Mouse (Mus musculus): ENCODE measurements around the gene Arnt.
"Not testable (repeated sequence)": the region's sequence is repeated elsewhere in the genome, so short reads cannot be mapped to it uniquely, and the experiment has no call there.

Arnt gene

GRCm38 (mm10) chr3:95529814-95530213, 95.6 kb downstream of the Arnt start:
- no peak for DNase-seq (ENCODE audit: low spot score)

GRCm38 (mm10) chr3:95531025-95531424, 96.8 kb downstream of the Arnt start:
- no peak for DNase-seq (ENCODE audit: low spot score)

DNA sequence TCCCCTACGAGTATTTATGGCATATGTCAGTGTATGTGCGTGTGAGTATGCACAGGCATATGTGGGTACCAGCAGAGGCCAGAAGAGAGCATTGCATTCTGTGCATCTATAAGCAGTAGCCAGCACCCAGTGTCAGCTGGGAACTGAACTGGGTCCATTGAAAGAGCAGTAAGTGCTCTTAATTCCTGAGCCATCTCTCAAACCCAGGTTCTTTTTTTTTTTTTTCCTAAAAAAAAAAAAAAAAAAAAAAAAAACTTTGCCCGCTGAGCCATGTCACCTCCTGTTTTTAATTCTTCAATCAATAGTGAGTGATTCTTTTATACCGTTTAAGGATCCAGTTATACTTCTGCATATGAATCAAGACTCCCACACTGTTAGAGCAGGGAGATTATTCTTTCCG, 99.2 kb downstream of the Arnt start:
- DNase-seq (ENCODE audit: low spot score), result no peak

DNA sequence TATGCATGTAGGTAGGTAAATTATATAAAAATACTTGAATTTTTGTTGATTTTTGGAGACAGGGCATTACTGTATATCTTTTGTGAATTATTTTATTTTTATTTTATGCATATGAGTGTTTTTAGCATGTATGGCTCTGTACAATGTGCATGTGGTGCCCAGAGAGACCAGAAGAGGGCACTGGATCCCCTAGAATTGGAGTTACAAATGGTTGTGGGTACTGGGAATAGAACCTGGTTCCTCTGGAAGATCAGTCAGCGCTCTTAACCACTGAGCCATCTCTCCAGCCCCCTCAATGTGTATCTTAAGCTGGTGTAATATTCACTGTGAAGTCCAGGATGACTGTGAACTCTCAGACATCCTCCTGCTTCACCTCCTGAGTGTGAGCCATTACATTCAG, 100.7 kb downstream of the Arnt start:
- DNase-seq (ENCODE audit: low spot score), result no peak

DNA sequence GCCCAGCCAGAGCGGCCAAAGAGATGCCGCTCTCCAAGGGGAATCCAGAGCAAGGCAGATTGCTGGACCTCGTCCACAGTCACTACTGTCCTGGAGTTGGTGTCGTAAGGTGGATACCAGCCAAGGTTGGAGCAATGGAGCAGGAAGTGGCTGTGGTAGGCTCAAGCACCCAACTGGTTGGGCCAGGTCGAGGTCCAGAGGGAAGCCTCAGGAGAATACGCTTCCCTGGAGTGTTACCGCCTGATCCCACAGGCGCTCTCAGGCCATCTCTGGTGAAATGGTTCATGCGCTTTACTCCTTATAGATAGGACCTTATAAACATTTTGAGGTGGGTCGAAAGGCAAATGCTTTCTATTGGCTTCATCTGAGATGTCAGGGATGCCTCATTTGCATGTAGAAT, 104.7 kb downstream of the Arnt start:
- no peak for DNase-seq (ENCODE audit: low spot score)

DNA sequence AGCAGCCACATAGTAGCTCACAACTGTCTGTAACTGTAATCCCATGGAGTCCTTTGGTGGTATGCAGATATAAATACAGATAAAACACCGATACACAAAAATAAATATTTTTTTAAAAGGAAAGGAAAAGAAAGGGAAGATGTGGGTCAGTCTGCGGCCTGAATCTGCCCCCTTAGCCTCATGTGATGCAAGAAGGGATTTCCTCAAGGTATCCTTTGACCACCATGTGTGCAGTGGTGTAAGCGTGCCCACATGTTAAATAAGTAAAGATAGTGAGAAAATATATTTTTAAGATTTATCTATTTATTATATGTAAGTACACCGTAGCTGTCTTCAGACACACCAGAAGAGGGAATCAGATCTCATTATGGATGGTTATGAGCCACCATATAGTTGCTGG, 105.6 kb downstream of the Arnt start:
- DNase-seq (ENCODE audit: low spot score), result no peak

DNA sequence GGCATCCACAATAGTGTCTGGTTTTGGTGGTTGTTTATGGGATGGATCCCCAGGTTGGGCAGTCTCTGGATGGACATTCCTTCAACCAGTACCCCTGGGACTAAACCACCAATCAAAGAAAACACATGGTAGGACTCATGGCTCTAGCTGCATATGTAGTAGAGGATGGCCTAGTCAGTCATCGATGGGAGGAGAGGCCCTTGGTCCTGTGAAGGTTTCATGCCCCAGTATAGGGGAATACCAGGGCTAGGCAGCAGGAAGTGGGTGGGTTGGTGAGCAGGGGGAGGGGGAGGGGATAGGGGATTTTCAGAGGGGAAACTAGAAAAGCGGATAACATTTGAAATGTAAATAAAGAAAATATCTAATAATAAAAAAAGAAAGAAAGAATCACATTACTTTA, 107.0 kb downstream of the Arnt start:
- not testable (repeated sequence) for DNase-seq (ENCODE audit: low spot score)

GRCm38 (mm10) chr3:95542171-95542570, 108.0 kb downstream of the Arnt start:
- DNase-seq (ENCODE audit: low spot score), result no peak

DNA sequence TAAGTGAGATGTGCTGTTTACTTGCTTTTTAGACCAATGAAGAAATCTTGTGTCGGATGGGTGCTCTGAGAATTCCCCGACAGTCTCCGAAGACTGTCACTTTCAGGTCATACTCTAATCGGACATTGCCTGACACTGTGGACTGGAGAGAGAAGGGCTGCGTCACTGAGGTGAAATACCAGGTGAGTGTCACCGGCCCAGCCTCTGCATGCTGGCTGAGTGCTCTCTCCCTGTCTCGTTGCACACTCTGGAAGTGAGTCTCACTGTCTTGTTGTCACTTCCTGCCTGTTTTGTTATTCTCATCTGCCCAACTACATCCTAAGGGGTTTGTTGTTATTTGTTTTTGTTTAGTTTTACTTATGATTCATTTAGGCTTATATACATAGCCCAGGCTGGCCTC, 108.8 kb downstream of the Arnt start:
- DNase-seq (ENCODE audit: low spot score), result no peak

Measured in embryo, embryonic 10.5 days (tissue).